Mouse (Mus musculus) neural tube, embryonic 11.5 days (tissue): ENCODE measurements around the gene Samd4. TPM values are rescaled to one million over a fixed set of nuclear protein-coding genes. Genes with fewer than 3 reads are reported as not detected.

Experiments
- ATAC-seq: fragments of 200-750 bp; cut with Nextera tagmentation; 2 replicates; pipeline ENCODE4 v1.8.0; 2017; ENCODE audit warnings: moderate number of reproducible peaks, mild to moderate bottlenecking, moderate TSS enrichment, moderate library complexity; ENCODE audit not compliant: insufficient read depth, low FRiP score, low TSS enrichment
- DNase-seq: peaks from one replicate; pipeline ENCODE4 v3.0.0-alpha.2; 2015; ENCODE audit warnings: low spot score
- H3K27ac ChIP-seq: fragments of 300-500 bp; sonication (generic); 2 replicates; pipeline ENCODE4 v1.5.1; 2014; ENCODE audit warnings: low read depth, mild to moderate bottlenecking, low read length
- H3K27me3 ChIP-seq: fragments of 300-500 bp; sonication (generic); 2 replicates; pipeline ENCODE4 v1.6.1; 2014; ENCODE audit warnings: mild to moderate bottlenecking, low read length, mixed read lengths; ENCODE audit not compliant: control insufficient read depth, insufficient read depth
- H3K36me3 ChIP-seq: fragments of 300-500 bp; sonication (generic); 2 replicates; pipeline ENCODE4 v1.6.1; 2014; ENCODE audit warnings: mild to moderate bottlenecking, low read length, moderate library complexity, mixed read lengths; ENCODE audit not compliant: control insufficient read depth, insufficient read depth
- H3K4me1 ChIP-seq: fragments of 300-500 bp; sonication (generic); 2 replicates; pipeline ENCODE4 v1.6.1; 2014; ENCODE audit warnings: low read length, mixed read lengths; ENCODE audit not compliant: control insufficient read depth, insufficient read depth
- H3K4me2 ChIP-seq: fragments of 300-500 bp; sonication (generic); 2 replicates; pipeline ENCODE4 v1.6.1; 2014; ENCODE audit warnings: low read depth, mild to moderate bottlenecking, moderate library complexity
- H3K4me3 ChIP-seq: fragments of 300-500 bp; sonication (generic); 2 replicates; pipeline ENCODE4 v1.5.1; 2014; ENCODE audit warnings: low read depth, low read length
- H3K9ac ChIP-seq: fragments of 300-500 bp; sonication (generic); 2 replicates; pipeline ENCODE4 v1.6.1; 2014; ENCODE audit warnings: mild to moderate bottlenecking, low read length
- H3K9me3 ChIP-seq: fragments of 300-500 bp; sonication (generic); 2 replicates; pipeline ENCODE4 v1.6.1; 2016; ENCODE audit warnings: low read length; ENCODE audit not compliant: control insufficient read depth
- WGBS: fragments of 180-500 bp; shearing (Covaris S2); extraction: QIAGEN DNeasy Blood & Tissue Kit; methylation state at CpG from one replicate; pipeline ENCODE4 v1.1.7; 2014; 5-methylcytosine and 5-hydroxymethylcytosine counted together
- polyA plus RNA-seq: library from polyadenylated mRNA; unstranded; fragments of >200 nt; fragmentation: Nextera tagmentation; extraction: Ambion mirVana; gene quantifications from 2 replicates; pipeline ENCODE4 v1.2.1, GENCODE M21; 2014

Gene Samd4
- polyA plus RNA-seq, 1 experiment from 2014 or later, result 2.5 TPM

DNA sequence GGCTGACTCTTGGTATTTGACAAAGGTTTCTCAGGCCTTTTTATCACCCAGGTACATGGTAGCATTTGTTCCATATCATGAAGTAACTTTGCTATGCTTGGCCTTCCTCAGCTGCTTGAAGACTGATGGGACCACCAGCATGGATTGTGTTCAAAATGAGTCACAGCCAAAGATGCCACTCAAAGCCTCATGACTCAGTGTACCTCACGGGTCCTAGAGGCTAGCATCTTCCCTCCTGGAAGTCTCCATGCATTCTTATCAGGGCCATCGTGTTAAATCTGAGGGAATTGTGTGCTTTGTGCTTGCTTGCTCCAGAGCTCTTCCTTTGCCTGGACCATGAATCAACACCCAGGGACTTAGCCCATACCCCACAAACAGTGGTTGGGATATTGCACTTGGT is 89.1 kb downstream of the Samd4 start:
- no peak for DNase-seq
- H3K9me3 ChIP-seq, result no peaks in the 10 kb centered on the region
- WGBS, result 86% methylated on average over 2 of the region's 2 CpGs
- no peak overlapping the region for H3K27ac ChIP-seq
- no peak overlapping the region for H3K4me3 ChIP-seq
- ATAC-seq, result no peak
- no peaks in the 10 kb centered on the region for H3K36me3 ChIP-seq
- no peaks in the 10 kb centered on the region for H3K27me3 ChIP-seq
- H3K4me1 ChIP-seq, result no peaks in the 10 kb centered on the region
- no peak overlapping the region for H3K9ac ChIP-seq
- H3K4me2 ChIP-seq, result no peak overlapping the region

GRCm38 (mm10) chr14:46974874-46975273 is 92.2 kb downstream of the Samd4 start:
- WGBS, result 77% methylated on average over 9 of the region's 9 CpGs
- no peak for ATAC-seq

DNA sequence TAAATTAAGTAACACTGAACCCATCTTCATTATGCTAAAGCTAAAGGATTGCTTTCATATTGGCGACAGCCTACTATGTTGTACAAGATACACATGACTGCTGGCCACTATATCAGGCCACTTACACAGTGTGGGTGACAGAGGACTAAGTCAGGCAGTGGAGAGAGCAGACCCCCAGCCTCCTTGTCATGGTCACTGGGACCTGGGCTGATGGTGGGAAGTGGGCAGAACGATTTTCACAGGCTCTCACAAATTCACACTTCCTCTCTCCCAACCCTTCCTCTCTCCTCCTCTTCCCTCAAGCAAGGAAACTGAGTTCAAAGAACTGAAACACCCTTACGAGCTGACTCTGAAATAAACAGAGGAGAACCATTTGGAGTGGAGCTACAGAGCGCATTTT is 93.3 kb downstream of the Samd4 start:
- Histone ChIP-seq H3K4me2 (no peak overlapping the region), H3K27me3 (no peaks in the 10 kb centered on the region), H3K4me1 (no peaks in the 10 kb centered on the region), H3K36me3 (no peaks in the 10 kb centered on the region), H3K9me3 (no peaks in the 10 kb centered on the region), H3K4me3 (no peak overlapping the region), H3K27ac (no peak overlapping the region), H3K9ac (no peak overlapping the region)
- 67% methylated on average over 4 of the region's 4 CpGs for WGBS
- DNase-seq, result no peak
- no peak for ATAC-seq

More at GRCm38 (mm10) chr14:46974874-46975273, 92.2 kb downstream of the Samd4 start:
- Histone ChIP-seq H3K27ac (no peak overlapping the region), H3K4me3 (no peak overlapping the region), H3K4me2 (no peak overlapping the region), H3K4me1 (no peaks in the 10 kb centered on the region), H3K9me3 (no peaks in the 10 kb centered on the region), H3K27me3 (no peaks in the 10 kb centered on the region), H3K9ac (no peak overlapping the region), H3K36me3 (no peaks in the 10 kb centered on the region)
- DNase-seq, result no peak

DNA sequence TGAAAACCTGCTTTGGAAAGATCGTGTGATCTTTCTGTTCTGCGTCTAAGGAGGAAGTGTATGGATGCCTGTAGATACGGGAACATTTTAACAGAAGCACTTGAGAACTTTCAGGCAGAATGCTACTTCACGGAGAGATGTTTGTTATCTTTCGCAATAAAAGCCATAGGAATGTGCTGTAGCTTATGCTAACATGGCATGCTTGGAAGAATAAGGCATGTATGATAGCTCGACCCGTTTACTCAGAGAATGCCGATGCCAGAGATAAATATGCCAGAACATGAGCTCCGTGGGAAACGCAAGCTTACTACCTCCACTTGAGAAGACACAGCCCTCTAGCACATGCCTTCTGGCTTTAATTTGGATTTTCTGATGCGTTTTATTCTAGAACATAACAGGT is 94.1 kb downstream of the Samd4 start:
- Histone ChIP-seq H3K9me3 (no peaks in the 10 kb centered on the region), H3K27me3 (no peaks in the 10 kb centered on the region), H3K4me2 (no peak overlapping the region), H3K36me3 (no peaks in the 10 kb centered on the region), H3K27ac (no peak overlapping the region), H3K4me1 (no peaks in the 10 kb centered on the region), H3K4me3 (no peak overlapping the region), H3K9ac (no peak overlapping the region)
- 93% methylated on average over 11 of the region's 11 CpGs for WGBS
- DNase-seq (no peak), ATAC-seq (no peak)

GRCm38 (mm10) chr14:46977660-46978059 is 95.0 kb downstream of the Samd4 start:
- 77% methylated on average over 10 of the region's 10 CpGs for WGBS
- Histone ChIP-seq H3K27ac (no peak overlapping the region), H3K4me1 (no peaks in the 10 kb centered on the region), H3K27me3 (no peaks in the 10 kb centered on the region), H3K4me2 (no peak overlapping the region), H3K36me3 (no peaks in the 10 kb centered on the region), H3K4me3 (no peak overlapping the region), H3K9ac (no peak overlapping the region), H3K9me3 (no peaks in the 10 kb centered on the region)
- DNase-seq (no peak), ATAC-seq (no peak)

- WGBS, result 85% methylated on average over 5 of the region's 5 CpGs
- H3K4me2 ChIP-seq, result no peak overlapping the region
- H3K36me3 ChIP-seq, result no peaks in the 10 kb centered on the region
- ATAC-seq, result no peak
- H3K27me3 ChIP-seq, result no peaks in the 10 kb centered on the region
- H3K27ac ChIP-seq, result no peak overlapping the region
- H3K9me3 ChIP-seq, result no peaks in the 10 kb centered on the region
- H3K4me3 ChIP-seq, result no peak overlapping the region
- H3K4me1 ChIP-seq, result no peaks in the 10 kb centered on the region
- no peak for DNase-seq
- no peak overlapping the region for H3K9ac ChIP-seq
These were observed 96.5 kb downstream of the Samd4 start for GRCm38 (mm10) chr14:46979172-46979571.

- H3K4me1 ChIP-seq, result no peaks in the 10 kb centered on the region
- H3K9ac ChIP-seq, result no peak overlapping the region
- WGBS, result 82% methylated on average over 17 of the region's 17 CpGs
- ATAC-seq, result no peak
- no peak overlapping the region for H3K27ac ChIP-seq
- H3K27me3 ChIP-seq, result no peaks in the 10 kb centered on the region
- H3K4me2 ChIP-seq, result no peak overlapping the region
- H3K9me3 ChIP-seq, result no peaks in the 10 kb centered on the region
- H3K4me3 ChIP-seq, result no peak overlapping the region
- no peak for DNase-seq
- no peaks in the 10 kb centered on the region for H3K36me3 ChIP-seq
These were observed 98.2 kb downstream of the Samd4 start for GRCm38 (mm10) chr14:46980736-46981438.

DNA sequence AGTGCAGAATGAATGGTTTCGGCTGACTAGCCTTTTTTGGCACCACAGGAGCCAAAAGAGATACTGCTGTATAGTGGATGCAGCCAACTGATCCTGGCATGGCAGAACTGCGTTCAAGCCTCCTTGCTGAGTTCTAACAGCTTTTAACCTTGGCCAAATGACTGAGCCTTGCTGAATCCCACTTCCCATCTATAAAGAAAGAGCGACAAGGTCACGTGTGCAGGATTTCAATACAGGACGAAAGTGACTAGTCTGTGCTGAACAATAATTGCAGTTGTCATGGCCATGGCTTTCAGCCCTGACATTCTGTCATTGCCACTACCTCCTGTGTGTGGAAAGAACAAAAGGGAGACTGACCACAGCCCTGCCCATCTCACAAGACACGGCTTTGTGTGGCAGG is 99.5 kb downstream of the Samd4 start:
- Histone ChIP-seq H3K9me3 (no peaks in the 10 kb centered on the region), H3K9ac (no peak overlapping the region), H3K27me3 (no peaks in the 10 kb centered on the region), H3K27ac (no peak overlapping the region), H3K4me2 (no peak overlapping the region), H3K4me3 (no peak overlapping the region), H3K36me3 (no peaks in the 10 kb centered on the region), H3K4me1 (no peaks in the 10 kb centered on the region)
- no peak for DNase-seq
- 84% methylated on average over 6 of the region's 6 CpGs for WGBS
- no peak for ATAC-seq

DNA sequence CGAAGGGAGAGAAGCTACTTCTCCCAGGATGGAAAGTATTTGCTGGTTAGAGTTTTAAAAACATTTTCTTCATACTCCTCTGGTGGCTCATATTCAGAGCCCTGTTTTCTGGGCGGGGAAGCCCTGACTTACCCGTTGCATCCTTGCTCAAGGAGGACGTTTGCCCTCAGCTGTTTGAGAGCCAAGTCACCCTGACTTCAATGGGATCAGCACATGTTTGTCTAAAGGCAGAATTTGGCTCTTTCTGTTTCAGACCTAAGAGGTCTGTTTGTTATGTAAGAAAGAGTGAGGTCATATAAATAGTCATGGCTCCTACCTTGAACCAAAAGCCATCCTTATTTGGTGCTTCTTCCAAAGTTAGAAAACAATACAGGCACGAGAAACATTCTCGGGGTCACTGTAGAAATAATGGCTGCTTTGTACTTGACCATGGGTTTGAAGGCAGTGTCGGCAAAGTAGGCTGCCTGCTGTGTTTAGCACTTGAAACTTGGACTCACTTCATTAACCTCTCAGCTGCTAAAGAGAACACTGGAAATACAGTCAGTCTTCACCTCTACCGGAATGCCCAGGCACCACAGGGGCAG is 102.0 kb downstream of the Samd4 start:
- Histone ChIP-seq H3K27ac (no peak overlapping the region), H3K9me3 (no peaks in the 10 kb centered on the region), H3K36me3 (no peaks in the 10 kb centered on the region), H3K4me3 (no peak overlapping the region), H3K27me3 (no peaks in the 10 kb centered on the region), H3K9ac (no peak overlapping the region), H3K4me2 (no peak overlapping the region), H3K4me1 (no peaks in the 10 kb centered on the region)
- ATAC-seq (no peak), DNase-seq (no peak)
- 58% methylated on average over 8 of the region's 8 CpGs for WGBS
